Mouse (Mus musculus): ENCODE measurements around the gene Amn1.

DNA sequence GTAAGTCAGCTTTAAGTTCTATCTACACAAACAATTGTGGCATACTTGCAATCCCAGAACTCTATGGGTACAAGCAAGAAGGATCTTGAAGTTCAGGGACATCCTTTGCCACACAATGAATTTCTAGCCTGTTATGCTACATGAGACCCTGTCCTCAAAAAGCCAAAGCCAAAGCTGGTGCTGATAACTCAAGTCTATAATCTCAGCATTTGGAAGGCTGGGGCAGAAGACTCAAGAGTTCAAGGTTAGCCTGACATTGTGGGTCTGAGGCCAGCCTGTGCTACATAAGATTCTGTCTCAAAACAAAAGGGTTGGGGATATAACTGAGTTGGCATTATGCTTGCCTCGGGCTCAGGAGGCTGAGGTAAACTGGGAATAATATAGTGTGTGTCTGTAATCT lies 1.1 kb downstream of the Amn1 start:
- TF ChIP-seq POLR2A (IDR thresholded peaks at IDR 0.05; ENCODE audit: control insufficient read depth, extremely low read depth, insufficient read depth, low read length, poor library complexity), result no peak
- TF ChIP-seq CTCF (IDR thresholded peaks at IDR 0.05; ENCODE audit: borderline replicate concordance, control insufficient read depth, extremely low read depth, insufficient read depth, low read length, poor library complexity), result no peak
